Mouse (Mus musculus) spleen, postnatal 36 days (tissue): ENCODE measurements at regions not wholly inside any gene's neighbourhood (a gene's known extent, or its start where the extent isn't known, plus 50 kb on each side); places are given as distances from the start of the nearest gene placed in this dataset.

ENCODE experiments used
- DNase-seq, 2 experiments: peaks; one replicate each; pipeline ENCODE4 v3.0.0; 2022; ENCODE audit warnings: low spot score in 2 of 2, mixed read lengths in 1 of 2

DNA sequence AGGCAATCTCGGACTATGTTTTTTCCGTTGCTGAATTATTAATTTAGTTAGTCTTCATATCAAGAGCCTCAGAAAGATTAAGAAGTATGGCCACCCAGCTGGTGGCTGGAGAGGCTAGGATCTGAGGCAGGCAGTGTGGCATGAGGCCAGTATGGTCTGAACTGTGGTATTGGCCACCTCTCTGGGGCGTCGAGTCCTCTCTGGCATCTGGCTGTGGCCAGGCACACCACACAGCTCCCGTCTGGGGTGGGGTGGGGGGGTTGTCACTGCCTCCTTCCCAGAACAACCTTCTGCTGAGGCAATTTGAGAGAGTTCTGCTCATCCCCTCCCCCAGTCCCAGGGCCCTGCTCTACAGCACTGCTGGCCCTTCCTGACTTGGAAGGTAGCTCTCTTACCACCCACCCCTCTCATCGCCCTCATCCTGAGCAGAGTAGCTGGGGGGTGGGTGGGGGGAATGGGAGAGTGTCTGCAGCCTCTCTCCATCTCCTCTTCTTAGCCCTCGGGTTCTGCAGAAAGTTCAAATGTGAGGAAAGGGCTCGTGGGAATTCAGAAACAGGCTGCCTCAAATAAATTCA lies 103.2 kb downstream of the Vegfa start:
- no peak for DNase-seq

DNA sequence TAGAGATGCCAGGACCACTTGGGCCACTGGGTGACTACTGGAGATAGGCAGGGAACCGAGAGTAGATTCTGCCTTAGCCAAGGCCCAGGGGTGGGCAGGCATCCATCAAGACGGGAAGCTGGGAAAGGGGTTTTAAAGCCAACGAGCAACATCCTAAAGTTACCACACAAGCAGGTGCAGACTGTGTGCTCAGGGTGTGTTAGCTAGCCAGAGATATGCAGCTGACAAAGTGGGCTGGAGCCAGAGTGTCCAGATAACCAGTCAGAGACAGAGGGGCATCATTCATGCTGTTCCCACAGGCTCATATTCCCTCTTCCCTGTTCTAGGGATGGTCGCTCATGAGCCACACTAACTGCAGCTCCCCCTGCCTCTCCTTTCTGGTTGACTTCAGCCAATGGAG lies 104.2 kb downstream of the Vegfa start:
- no peak for DNase-seq

DNA sequence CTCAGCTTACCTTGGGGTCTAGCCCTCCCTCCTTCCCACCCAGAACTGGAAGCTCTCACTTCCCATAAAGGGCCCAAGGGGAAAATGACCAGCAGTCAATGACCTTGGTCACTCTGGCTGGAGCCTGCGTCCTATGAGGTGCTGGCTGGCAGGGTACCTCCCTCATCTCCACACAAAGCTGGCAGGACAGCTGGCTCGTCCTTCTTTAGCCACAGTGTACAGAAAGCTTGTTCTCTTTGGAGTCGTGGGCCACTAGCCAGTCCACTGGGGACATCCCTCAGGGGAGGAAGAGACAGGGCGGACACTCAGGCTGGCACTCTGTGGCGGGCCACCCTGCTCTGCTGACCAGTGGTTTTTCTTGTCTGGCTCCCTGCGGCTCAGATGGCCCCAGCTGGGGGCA lies 106.3 kb downstream of the Vegfa start:
- no peak for DNase-seq

- no peak for DNase-seq
Measured at GRCm38 (mm10) chr17:45924595-45924994, 107.6 kb downstream of the Vegfa start.

- no peak for DNase-seq
Measured at GRCm38 (mm10) chr17:45923217-45923730, 108.9 kb downstream of the Vegfa start.

GRCm38 (mm10) chr17:45917647-45918046 lies 114.5 kb downstream of the Vegfa start:
- DNase-seq = no peak

DNA sequence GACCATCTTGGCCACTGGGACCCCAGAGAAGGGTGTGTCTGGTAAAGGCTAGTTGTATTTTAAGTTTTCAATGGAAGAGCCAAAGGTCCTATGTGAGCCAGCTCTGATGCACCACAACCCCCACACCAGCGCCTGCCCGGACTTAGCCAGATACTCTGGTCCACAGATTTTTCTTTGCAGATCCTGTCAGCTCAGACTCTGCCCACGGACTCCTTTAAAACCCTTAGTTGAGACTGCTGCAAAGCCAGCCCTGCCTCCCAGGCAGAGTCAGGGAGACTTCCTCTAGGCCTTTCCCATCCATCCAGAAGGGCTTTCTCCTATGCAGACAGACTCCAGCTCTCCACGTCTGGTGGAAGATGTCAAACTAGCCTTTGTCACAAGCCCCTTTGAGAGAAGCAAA lies 115.2 kb downstream of the Vegfa start:
- no peak for DNase-seq

GRCm38 (mm10) chr17:45914706-45915240 lies 117.4 kb downstream of the Vegfa start:
- DNase-seq = no peak

DNA sequence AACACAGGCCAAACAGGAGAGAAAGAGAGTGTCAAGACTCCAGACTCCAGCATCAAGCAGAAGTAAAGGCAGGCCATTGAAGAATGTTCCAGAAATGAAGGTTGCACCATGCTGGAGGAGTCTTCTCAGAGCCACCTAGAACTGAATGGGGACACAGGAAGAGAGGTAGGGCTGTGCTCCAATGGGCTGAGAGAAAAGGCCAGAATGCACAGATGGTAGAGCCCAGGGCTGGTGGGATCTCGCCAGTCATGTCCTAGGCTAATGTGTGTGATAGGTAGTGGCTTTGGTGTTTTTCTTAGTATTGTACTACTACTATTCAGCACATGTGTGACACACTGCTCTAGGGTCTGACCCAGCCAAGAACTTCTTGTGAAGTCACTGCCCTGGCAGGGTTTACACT lies 117.9 kb downstream of the Vegfa start:
- DNase-seq = no peak

GRCm38 (mm10) chr17:45913671-45914070 lies 118.5 kb downstream of the Vegfa start:
- DNase-seq = no peak

DNA sequence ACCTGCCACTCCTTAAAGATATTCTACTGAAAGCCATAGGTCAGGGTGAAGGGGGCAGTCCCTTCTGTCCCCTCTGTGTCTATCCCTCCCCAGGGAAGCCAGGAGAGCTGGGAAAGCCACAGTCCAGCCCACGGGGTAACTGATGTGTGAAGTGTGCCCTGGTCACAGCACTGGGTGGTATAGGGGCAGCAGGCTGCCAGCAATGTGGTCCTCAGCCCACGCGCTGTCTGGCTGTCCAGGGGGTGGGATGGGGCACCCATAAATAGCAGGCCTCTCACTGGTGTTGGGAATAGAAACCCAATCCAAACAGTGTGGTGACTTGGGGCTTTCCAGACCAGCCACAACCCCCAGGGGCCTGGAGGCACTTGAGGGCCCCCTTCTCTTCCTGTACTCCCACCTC lies 120.0 kb downstream of the Vegfa start:
- DNase-seq = no peak

DNA sequence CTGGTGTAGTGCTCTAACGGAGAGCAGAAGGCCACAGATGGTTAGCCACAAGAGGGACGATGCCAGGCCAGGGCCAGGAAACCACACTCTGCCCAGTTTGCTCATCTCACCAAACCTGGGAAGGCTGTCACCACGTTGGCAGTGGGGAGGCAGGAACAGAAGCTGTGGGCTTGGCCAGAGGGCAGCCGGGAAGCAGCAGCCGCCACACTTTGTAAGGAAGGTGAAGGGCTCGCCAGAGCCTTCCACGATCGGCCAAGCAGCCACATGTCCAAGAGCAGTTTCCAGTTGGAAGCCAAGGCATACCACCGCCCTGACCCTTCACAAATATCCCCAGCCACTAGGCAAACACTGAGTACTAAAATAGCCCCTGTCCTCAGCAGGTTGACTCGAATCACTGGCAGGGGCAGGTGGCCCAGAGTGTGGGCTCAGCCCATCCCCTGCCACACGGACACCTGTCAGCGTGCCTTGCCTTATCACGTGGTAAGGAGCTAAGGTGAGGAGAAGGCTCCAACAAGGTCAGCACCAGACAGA lies 120.9 kb downstream of the Vegfa start:
- no peak for DNase-seq

DNA sequence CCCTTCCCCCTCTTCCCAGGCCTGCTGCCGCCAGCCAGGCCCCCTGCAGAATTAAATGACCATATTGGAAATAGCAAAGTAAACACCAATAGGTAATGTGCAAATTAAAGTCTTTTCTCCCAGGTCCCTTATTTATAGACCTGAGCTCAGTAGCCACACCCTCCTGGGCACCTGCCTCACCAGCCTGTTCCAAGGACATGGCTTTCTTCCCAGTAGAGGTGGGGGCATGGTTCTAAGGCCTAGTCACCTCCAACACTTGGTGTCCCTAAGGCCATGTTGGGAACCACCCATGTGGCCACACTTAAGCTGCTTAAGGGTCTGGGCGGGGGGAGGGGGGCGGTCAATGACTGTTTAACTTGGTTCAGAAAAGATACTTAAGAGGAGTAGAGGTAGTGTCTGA lies 121.9 kb downstream of the Vegfa start:
- no peak for DNase-seq

DNA sequence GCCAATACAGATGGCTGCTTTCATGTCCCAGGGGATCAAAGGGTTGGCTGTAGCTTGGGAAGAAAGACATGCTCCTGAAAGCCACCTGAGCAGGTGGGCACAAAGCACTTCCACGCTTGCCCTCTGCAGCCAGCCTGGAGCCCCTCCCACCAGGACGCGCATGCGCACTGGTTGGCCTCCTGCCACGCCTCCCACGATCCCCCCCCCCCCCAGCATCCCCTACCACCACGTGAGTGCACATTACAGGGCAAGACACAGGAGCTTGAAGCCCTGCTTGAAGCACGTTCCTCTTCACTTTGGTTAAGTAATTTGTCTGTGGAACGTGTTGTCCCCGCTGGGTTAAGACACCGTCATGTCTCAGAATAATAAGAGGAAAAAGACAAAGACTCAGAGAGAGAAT lies 124.6 kb downstream of the Vegfa start:
- no peak for DNase-seq

- DNase-seq = no peak
Measured at GRCm38 (mm10) chr17:45905596-45905995, 126.6 kb downstream of the Vegfa start.

DNA sequence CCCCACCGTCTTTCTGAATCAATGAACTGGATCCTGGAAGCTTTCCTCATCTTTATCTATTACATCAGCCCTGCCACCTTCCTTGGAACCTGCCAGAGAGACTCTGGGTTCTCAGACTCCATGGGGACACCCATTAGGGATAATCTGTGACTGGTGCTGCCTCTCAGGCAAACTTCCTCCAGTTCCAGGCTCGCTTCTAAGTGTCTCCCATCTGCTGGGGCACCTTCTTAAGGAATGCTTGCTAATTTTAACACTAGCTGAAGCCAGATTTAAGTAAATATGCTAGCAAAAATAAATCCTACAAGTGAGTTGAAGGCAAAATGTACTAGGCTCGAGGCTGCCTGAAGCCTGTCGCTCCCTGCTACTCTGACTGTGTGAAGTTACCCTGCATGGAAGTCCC lies 127.9 kb downstream of the Vegfa start:
- no peak for DNase-seq

GRCm38 (mm10) chr17:45903294-45903693 lies 128.9 kb downstream of the Vegfa start:
- no peak for DNase-seq

- no peak for DNase-seq
Measured at GRCm38 (mm10) chr17:45902668-45903067, 129.5 kb downstream of the Vegfa start.

GRCm38 (mm10) chr17:45896922-45897302 lies 135.3 kb downstream of the Vegfa start:
- DNase-seq = no peak

GRCm38 (mm10) chr17:45896142-45896921 lies 135.8 kb downstream of the Vegfa start:
- no peak for DNase-seq

DNA sequence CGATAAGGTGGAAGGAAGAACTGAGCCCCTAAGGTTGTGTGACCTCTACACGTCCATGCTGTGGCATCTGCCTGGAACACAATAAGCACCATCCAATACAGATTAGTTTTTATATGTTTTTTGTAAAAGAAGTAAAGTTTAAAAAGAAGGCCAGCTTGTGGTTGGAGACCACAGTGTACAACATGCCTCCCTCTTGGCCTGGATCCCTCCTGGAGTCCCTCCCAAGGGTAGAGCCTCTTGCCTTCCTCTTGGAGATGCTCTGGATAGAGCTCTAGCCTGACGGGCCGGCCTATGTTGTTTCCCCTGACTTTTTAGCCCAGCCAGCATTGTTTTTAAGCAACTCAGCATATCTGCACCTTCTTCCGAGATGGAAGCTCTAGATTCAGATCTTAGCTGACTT lies 138.0 kb downstream of the Vegfa start:
- no peak for DNase-seq

DNA sequence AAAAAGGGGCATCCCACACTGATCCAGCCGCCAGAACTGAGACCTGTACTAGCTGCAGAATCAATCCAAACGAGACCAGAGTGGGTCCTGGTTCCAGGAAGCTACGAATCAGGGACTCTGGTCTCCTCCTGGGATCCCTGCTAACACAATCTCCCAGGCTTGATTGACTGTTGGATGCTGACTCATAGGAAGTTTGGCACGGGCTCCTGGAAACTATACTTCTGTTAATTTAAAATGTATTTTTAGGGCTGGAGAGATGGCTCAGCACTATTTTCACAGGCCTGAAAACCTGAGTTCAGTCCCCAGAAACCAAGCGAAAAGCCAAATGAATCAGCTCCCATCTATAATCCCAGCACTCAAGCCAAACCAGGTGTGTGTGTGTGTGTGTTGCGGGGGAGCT lies 138.5 kb downstream of the Vegfa start:
- DNase-seq = no peak

DNA sequence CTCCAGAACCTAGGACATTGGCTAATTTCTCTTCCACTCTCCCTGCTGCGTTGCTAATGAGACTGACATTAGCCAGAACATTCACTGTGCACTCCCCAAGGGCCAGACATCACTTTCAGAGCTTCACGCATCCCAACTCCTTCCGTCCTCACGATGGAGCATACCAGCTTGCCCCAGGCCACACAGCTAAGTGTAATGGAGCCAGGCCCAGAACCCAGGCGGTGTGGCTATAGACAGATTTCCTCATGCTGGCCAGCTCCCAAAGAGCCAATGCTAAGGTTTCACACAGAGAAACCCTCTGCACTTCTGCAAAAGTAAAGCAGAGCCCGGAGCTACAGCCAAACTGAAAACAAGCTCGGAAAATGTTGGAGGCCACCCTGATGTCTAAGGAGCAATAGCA lies 139.1 kb downstream of the Vegfa start:
- no peak for DNase-seq
